Mouse (Mus musculus) CH12.LX (cell line): ENCODE results near the gene Psd.

ENCODE experiments used
- CHD2 ChIP-seq: IDR thresholded peaks from 2 replicates; pipeline ENCODE4 v1.6.1; 2011; ENCODE audit warnings: low read length, improper control_type of control experiment
- CTCF ChIP-seq, 2 experiments: IDR thresholded peaks in 1 of 2; conservative IDR thresholded peaks in 1 of 2; 2 replicates each; pipeline ENCODE4 v1.5.1; 2011 to 2012; ENCODE audit warnings: low read depth in 2 of 2, low read length in 2 of 2, improper control_type of control experiment in 1 of 2, inconsistent platforms in 1 of 2, mild to moderate bottlenecking in 1 of 2, moderate library complexity in 1 of 2
- POLR2A ChIP-seq: IDR thresholded peaks from 2 replicates; pipeline ENCODE4 v1.6.1; 2011; ENCODE audit warnings: low read depth, mild to moderate bottlenecking, improper control_type of control experiment, low read length
- POLR2AphosphoS2 ChIP-seq: IDR thresholded peaks from 2 replicates; pipeline ENCODE4 v1.6.1; 2011; ENCODE audit warnings: low read depth, low read length, improper control_type of control experiment

- TF ChIP-seq CTCF (conservative IDR thresholded peaks at IDR 0.05 in 1 of 2, IDR thresholded peaks at IDR 0.05 in 1 of 2; ENCODE audit: low read depth in 2 of 2, low read length in 2 of 2) (no peak), POLR2A (no peak), CHD2 (no peak), POLR2AphosphoS2 (no peak)
These were observed 48.5 kb upstream of the Psd start for GRCm38 (mm10) chr19:46375489-46375888.
